Mouse (Mus musculus) brain, embryonic 14.5 days (tissue): ENCODE results near the gene Pde4b.

Experiments
- CTCF ChIP-seq: fragments of 200-500 bp; IDR thresholded peaks from 2 replicates; pipeline ENCODE4 v1.5.1; 2012; ENCODE audit warnings: inconsistent platforms, mild to moderate bottlenecking, moderate library complexity, borderline replicate concordance; ENCODE audit not compliant: insufficient read depth, insufficient read length; ENCODE audit errors: extremely low read depth
- POLR2A ChIP-seq: fragments of 200-500 bp; IDR thresholded peaks from 2 replicates; pipeline ENCODE4 v1.6.1; 2012; ENCODE audit warnings: mild to moderate bottlenecking, inconsistent platforms, borderline replicate concordance; ENCODE audit not compliant: poor library complexity, insufficient read depth, insufficient read length, severe bottlenecking; ENCODE audit errors: extremely low read depth

DNA sequence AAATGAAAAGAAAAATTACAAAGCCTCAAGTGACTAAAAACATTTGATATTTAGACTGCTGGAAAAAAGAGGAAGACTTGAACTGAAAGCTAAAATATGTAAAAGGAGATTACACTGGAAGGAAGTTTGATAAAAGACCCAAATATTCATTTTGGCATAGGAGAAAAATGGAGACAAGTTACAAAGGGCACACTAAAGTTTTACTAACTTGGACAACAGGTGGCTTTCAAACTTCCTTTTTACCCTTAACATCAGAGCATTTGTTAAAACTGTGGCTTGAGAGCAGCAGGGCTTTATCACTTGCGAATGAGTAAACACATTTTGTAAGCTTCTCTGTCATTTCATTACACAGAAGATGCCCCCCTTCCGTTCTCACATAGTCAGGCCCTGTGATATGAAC lies 492.4 kb downstream of the Pde4b start:
- TF ChIP-seq CTCF (no peak), POLR2A (no peak)
